8 mouse cellular contexts compared by ENCODE assay signal in the genomic region with DNA sequence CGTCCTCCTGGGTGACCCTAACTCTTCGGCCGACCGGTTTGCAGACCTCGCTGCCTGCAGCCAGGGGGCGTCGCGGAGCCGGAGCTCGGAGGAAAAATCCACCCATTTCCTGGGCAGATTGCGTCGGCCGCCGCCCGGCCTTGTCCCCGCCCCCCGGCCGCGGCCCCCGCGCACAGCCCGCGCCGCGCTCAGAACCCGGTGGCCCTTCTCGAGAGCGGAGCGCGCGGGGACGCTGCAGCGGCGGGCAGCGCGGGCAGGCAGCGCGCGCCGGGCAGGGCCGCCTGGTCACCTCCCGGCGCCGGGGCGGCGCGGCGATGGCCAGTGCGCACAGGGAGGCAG. TPM values are rescaled to one million over a fixed set of nuclear protein-coding genes. Genes with fewer than 3 reads are reported as not detected.
DNase-seq lines count a peak whose midpoint lies in the region; ATAC-seq and TF ChIP-seq lines count a peak whose summit lies in the region.

No protein-coding gene starts in this region.

- H3K4me3 ChIP-seq in hindbrain, postnatal 0 days (ENCODE audit: low read length), result peak overlapping the region; percentile 62

- no peaks in the 10 kb centered on the region for H3K9me3 ChIP-seq in hindbrain, postnatal 0 days (ENCODE audit: low read length)

- peak; percentile 80 for TF ChIP-seq CTCF in hindbrain, postnatal 0 days (IDR thresholded peaks at IDR 0.05; ENCODE audit: low read depth)

- under 1% methylated on average over 25 of the region's 49 CpGs for WGBS in hindbrain, postnatal 0 days

- H3K4me1 ChIP-seq in hindbrain, postnatal 0 days (ENCODE audit: insufficient read depth, low read length), result peaks cover under 1% of the 10 kb centered on the region; the same call in 1 of the 2 replicates

- H3K36me3 ChIP-seq in hindbrain, postnatal 0 days (ENCODE audit: insufficient read depth, low read length), result no peaks in the 10 kb centered on the region

- intact Hi-C loops in left cerebral cortex, postnatal 14 days (cut with DNase I), result loop anchor here (2.0 to 10.0 kb wide), 2 partner anchors 169 to 431 kb away; no protein-coding TSS in a partner anchor

- H3K27me3 ChIP-seq in hindbrain, postnatal 0 days (ENCODE audit: insufficient read depth, low read length), result no peaks in the 10 kb centered on the region

- peak overlapping the region; percentile 67 for H3K27ac ChIP-seq in hindbrain, postnatal 0 days

- ATAC-seq in hindbrain, postnatal 0 days, result peak; percentile 75; the same call in 1 of the 2 replicates
- ATAC-seq in megakaryocyte progenitor cell, adult 5-6 weeks (replicated peaks; ENCODE audit: poor library complexity), result peak; percentile 74

- peak; percentile 89 to 95 for DNase-seq in adrenal gland, adult (ENCODE audit: inconsistent age in 2 of 2, low spot score in 1 of 2)
- peak; percentile 89 to 92 for DNase-seq in cerebellum, postnatal 4 days (ENCODE audit: low spot score in 2 of 2)
- DNase-seq in gastrocnemius, adult 8-10 months (ENCODE audit: low spot score in 2 of 2), result peak; percentile 57 to 73
- DNase-seq in hindbrain, postnatal 0 days (ENCODE audit: low spot score), result peak; percentile 93
- DNase-seq in left cerebral cortex, postnatal 14 days (ENCODE audit: low spot score in 2 of 2), result peak; percentile 73 to 88
- peak; percentile 72 to 77 for DNase-seq in right cerebral cortex, postnatal 36 days (ENCODE audit: low spot score in 2 of 2)
- DNase-seq in yolk sac, embryonic 10.5 days (ENCODE audit: low spot score), result peak; percentile 68

- peak overlapping the region; percentile 95 for H3K4me2 ChIP-seq in hindbrain, postnatal 0 days (ENCODE audit: low read depth, low read length)

- H3K9ac ChIP-seq in hindbrain, postnatal 0 days (replicated peaks; ENCODE audit: low read length), result peak overlapping the region; percentile 86

RNA-seq across cellular contexts. Expression of a gene that starts 12.6 kb away (rescaled TPM):
- total RNA-seq in gastrocnemius, adult 8-10 months (2022), result 1 to 10 TPM; 3.5 to 8.5 (median 5.3) TPM
- 460 and 484 TPM in 2 replicates for total RNA-seq in hindbrain, postnatal 0 days (2014; rRNA removed)
- 346 and 367 TPM in 2 replicates for polyA plus RNA-seq in hindbrain, postnatal 0 days (2015; fragmentation: Nextera tagmentation; extraction: Ambion mirVana)
- 1,000 to 10,000 TPM; 1,332 to 1,338 TPM for total RNA-seq in left cerebral cortex, postnatal 14 days (2021)
- 2.6 and 2.9 TPM in 2 replicates for total RNA-seq in megakaryocyte progenitor cell, adult 5-6 weeks (2015)
- total RNA-seq in megakaryocyte progenitor cell, adult 5-6 weeks (2017), result 1.8 and 5.4 TPM in 2 replicates

Comparison
In these comparisons a context has a peak if more than half of its experiments do, and no peak if none do; other contexts are left out.
1. Peak in every context shown above with its lines: DNase-seq, ATAC-seq, H3K4me3 ChIP-seq and H3K27ac ChIP-seq.
2. RNA of a gene that starts 12.6 kb away (total RNA-seq): 1,332 to 1,338 TPM in left cerebral cortex, postnatal 14 days and 460 to 484 TPM in hindbrain, postnatal 0 days; 3.5 to 8.5 TPM in gastrocnemius, adult 8-10 months and 1.8 to 5.4 TPM in megakaryocyte progenitor cell, adult 5-6 weeks; every median in the first group is over 10 times any median in the second.